Mouse (Mus musculus) layer of hippocampus, postnatal 10 days (tissue): ENCODE data around the gene Lmcd1. TPM values are rescaled to one million over a fixed set of nuclear protein-coding genes. Genes with fewer than 3 reads are reported as not detected.
A peak's percentile ranks its signal among the peaks of the same experiment; 100 is the strongest.
"Not testable (repeated sequence)": the region's sequence is repeated elsewhere in the genome, so short reads cannot be mapped to it uniquely, and the experiment has no call there.

ENCODE experiments used
- DNase-seq, 2 experiments: peaks; one replicate each; pipeline ENCODE4 v3.0.0; 2021; ENCODE audit warnings: low spot score in 2 of 2
- long read RNA-seq: library from polyadenylated mRNA; stranded (forward); transcript quantifications from one replicate; pipeline ENCODE4 v2.0.0, GENCODE M21; 2023
- total RNA-seq, 2 experiments: library from RNA; stranded (reverse); gene quantifications; 2 replicates each; pipeline ENCODE4 v1.2.3; 2021

Lmcd1 gene
- total RNA-seq, result 1 to 10 TPM; 7.2 to 7.9 TPM
- long read RNA-seq, transcript Lmcd1-201 (6 exons, 1,730 nt), result major isoform, 10 of 17 reads
- long read RNA-seq, partial matches to known transcripts, result 3 of 17 reads
- long read RNA-seq, other reads (novel, unspliced or antisense), result 4 of 17 reads

DNA sequence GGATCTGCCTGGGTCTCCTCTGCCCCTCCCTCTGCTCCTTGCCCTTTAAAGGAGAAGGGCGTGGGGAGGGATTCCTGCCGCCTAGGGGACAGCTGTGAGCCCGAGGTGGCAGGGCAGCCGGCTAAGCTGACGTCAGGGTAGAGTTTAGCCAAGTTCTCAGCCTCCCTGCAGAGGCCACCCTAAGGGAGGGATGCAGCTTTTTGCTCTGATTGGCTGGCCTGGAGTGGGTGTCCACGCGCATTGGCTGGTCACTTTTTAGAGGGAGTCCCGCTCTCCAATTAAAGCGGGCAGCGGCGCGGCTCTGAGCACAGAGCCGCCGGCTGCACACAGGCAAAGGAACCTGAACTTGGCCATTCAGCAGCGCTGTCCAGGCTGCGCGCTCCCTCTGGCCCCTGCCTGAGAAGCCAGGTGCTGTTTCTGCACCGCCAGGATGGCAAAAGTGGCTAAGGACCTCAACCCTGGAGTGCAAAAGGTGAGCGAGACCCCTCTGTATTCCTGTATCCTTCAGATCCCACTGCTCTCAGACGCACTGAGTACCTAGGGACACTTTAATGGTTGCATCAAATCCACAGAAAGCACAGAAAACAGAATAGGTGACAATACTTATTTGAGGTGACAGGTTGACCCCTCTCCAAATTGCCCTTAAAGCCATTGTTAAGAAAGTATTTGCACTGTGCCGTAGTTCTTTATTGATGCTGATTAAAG, at the start of gene Lmcd1:
TSS of gene Lmcd1 (plus strand) at position 258 of the 705 bp plus-strand sequence.
- DNase-seq, result peak; percentile 66 to 73

DNA sequence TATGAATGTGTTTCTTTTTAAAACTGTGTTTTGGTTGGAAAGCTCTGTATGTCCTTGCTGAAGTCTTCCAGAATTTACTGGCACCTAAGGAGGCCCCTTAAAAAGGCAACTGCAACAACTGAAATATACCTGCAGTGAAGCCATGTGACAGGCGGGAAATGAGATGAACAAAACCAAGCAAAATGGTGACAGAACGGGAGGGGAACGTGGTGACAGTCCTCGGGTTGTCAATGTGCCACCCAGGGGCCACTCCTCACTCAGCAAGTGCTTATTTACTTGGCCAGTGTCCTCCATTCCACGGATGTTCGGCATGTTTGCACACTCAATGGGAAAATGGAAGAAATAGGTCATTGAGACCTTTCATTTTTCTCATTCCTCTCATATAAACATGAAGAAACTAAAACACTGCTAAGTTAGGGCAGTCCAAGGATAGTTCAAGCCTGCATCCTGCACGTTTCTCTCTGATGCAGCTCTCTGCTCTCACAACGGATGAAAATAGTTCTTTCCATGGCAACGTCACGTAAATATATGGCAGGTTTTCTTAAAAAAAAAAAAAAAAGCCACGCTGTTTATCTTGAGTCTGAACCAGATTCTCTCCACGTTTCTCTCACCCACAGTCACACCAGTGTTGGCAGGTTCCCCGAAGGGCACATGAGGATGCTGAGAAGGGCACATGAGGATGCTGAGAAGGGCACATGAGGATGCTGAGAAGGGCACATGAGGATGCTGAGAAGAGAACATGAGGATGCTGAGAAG, 49.5 kb upstream of the Lmcd1 start:
- no peak for DNase-seq

DNA sequence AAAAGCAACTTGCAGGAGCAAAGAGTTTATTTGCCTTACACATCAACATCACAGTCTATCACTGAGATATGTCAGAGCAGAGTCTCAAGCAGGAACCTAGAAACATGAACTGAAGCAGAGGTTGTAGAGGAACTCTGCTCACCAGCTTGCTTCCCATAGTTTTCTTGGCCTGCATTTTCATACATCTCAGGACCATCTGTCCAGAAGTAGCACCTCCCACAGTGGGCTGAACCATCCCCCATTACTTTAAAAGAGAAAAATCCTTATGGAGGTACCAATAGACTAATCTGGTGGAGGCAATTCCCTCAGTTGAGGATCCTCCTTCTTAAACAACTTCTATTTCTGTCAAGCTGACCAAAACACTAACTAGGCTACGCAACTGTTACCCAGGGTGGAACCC, 36.8 kb upstream of the Lmcd1 start:
- DNase-seq, result no peak

DNA sequence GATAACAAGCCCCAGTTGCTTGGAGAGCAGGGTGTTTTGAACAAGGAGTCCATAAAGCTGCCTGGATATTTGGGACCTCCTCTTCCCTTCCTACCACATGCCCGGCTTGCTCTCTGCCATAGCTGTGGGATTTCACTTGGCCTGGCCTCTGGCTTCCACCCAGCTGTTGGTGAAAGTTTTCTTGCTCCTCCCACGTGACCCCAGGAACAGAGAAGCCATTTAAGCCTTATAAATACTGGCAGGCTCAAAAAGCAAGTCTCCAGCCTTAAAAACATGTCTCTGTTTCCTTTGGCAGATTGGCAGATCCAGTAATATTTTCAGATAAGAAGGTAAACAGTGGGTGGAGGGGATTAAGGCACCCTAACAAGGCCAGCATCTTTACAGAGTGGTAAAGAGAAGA, 31.3 kb upstream of the Lmcd1 start:
- DNase-seq, result peak; percentile 33 to 41

DNA sequence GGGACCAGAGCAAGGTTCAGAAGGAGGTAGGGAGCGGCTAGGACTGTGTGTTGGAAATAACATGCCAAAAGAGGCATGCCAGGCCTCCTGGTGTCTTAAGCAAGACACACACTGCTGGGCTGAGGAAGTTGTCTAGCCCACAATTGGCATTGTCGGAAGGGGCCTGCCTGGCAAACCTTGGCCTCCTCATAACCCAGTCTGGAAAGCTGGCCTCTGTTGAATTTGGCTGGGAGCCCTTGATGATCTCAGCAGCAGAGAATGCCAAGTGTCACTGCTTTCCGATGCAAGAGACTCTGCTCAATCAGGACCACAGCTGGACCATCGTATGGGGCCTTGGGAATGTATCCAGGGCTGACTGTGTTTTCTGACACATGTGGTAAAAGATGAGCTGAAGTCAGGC, 27.9 kb upstream of the Lmcd1 start:
- peak; percentile 49 to 61 for DNase-seq

DNA sequence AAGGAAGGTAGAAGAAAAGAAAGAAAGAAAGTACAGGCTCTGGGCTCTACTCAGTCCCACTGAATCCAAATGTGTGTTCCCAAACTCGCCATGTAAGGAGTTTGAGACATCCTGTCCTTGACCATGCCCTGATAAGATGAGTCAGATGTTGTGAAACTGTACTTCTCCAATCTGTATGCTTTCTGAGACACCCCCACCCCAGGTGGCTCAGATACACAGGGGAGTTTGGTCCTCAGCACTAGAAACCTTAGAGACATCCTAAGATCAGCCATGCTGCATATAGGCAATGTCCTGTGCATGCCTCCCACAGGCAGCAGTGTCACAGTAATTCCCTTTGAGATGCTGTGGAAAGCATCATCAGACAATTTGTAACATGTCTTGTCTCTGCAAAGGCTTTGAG, 26.9 kb upstream of the Lmcd1 start:
- DNase-seq, result no peak

DNA sequence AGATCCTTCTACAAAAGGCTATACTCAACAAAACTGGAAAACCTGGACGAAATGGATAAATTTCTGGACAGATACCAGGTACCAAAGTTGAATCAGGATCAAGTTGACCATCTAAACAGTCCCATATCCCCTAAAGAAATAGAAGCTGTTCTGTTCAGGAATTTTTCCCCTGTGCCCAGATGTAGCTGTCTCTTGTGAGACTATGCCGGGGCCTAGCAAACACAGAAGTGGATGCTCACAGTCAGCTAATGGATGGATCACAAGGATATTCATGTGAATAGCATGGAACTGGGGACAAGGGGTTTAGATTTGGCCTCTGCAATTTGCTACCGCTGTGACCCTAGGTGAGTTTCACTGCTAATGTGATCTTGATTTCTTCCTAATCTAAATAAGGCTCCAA, 19.6 kb upstream of the Lmcd1 start:
- not testable (repeated sequence) for DNase-seq

DNA sequence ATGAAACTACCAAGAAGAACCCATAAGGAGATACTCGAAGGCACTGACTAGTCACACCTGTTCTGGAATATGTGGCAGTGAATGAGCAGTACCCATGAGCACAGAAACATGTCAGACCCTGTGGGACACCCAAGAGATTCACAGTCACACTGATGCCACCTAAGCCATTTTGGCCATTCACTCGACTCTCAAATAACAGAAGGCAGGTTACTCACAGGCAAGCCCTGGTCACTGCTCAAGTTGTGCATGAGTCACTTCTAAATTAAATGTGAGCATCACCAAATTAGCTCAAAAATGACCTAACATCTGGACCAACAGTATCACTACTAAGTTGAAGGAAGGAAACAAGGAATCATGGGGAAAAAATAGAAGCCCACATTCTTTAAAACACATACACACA, 18.6 kb upstream of the Lmcd1 start:
- DNase-seq, result no peak

DNA sequence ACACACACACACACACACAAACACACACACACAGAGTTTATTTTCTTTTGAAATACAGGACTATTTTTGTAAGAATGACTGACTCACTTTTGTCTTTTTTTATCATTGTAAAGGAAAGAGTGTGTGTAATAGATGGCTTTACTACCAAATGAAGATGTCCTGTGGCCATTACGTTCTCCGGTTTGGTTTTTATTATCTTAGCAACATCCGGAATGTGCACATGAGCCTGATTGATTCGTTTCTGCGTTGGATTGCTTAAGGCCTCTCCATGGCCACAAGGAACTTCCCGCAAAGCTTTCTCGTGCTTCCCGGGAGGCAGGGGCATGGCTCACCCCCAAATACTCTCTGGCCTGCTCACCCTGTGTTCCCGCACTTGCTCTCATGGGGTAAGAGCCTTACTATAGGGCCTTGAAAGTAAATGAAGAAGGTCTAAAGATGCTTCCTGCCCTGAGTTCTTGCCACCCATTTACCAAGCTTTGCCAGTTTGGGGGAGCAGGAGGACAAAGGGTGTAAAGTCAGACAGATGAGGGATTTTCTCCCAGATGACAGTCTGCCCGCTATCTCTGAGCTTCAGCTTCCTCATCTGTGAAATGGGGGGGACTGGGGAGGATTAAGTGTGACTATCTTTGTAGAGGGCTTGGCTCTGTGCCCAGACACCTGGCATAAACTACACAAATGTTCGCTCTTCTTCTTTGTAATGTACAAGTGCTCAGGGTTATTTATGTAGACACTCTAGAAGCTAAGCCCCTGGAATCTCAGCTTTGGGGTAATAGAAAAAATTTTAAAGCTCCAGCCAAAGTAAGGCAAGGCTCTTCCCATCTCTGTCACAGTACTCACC, 18.0 kb upstream of the Lmcd1 start:
- DNase-seq, result no peak

DNA sequence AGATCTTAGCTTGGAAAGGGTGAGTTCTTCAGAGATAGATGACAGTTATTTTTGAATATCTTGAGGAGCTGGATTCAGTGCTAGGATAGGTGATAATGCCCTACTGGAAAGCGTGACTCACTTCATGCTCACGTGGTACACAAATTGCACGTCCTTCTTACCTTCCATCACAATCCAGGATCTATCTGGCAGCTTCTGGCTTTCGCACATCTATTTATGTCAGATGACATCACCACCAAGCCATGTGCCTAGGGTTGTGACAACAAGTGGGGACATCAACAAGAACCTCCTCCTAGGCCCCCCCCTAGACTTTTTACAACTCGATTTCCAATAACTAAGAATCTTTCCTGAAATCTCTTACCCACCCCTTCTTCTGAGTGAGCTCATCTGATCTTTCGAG, 17.0 kb upstream of the Lmcd1 start:
- no peak for DNase-seq

DNA sequence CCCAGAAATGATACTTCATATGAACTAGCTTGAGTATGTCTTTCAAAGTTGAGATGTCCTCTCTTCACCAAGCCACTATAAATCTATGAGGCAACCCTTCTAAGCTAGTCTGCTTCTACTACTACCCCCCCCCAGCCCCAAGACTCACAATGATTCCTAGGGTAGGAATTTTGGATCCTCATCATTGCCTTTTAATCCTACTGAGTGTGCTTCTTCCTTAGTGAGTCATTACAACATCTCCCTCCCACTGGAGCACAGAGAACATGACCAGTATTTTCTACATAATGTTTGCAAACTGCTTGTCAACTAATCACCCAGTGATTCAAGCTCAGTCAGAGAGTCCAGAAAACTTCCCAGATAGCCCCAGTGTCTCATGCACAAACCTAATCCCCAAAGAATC, 12.5 kb upstream of the Lmcd1 start:
- no peak for DNase-seq

DNA sequence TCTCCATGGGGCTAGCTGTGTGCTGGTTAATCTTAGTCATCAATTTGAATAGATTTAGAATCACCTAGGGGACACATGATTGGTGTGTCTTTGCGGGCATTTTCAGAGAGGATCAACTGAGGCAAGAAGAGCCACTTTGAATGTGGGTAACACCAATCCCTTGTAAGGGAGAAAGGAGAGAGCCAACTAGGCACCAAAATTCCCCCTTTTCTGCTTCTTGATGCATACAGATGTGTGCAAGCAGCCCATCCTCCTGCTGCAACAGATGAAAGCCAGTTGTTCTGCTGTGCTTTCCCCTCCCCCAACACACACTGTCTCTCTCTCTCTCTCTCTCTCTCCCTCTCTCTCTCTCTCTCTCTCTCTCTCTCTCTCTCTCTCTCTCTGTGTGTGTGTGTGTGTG, 9.2 kb upstream of the Lmcd1 start:
- no peak for DNase-seq

DNA sequence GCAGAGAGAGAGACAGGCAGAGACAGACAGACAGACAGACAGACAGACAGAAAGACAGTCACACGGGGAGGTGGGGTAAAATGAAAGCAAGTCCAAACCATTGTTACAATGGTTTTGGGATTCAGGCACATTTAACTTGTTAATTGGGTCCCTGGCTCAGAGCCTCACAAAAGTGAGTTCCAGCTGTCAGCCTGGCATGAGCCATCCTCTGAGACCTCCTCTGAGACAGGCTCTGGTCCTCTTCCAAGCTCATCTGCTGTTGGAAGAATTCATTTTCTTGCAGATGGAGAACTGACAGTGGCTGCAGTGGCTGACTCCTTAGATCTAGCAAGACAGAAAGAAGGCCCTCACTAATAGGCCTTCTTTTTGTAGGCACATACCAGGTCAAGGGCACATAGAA, 6.9 kb upstream of the Lmcd1 start:
- DNase-seq, result peak; percentile 63 to 70

DNA sequence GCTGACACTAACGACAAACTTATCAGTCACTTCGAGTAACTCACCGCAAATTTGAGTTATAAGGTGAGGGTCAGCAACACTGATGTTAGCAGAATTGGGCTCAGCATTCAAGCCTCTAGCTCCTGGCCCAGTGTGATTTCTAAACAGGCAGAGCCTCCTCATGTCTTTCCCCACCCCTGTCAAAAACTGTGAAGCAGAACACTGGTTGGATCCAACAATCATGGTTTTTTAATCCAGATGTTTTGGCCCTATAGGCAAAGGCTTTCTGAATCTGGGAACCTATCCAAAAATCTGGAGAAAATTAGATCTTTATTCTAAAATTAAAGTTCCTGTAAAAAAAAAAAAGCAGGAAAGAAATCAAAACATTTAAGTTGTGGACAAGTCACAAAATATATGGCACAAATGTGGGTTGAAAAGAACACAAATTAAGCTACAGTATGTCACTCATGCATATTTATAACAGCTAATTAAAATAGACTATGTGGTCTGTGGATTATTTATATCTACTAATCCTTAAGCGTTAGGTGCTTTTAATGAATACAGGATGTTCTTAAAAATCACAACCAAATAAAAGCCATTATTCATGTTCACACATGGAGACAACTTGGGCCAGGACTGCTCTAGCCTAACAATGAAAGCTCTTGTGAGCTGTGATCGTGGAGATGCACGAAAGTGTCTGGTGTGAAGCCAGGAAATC, 5.7 kb upstream of the Lmcd1 start:
- DNase-seq, result no peak

DNA sequence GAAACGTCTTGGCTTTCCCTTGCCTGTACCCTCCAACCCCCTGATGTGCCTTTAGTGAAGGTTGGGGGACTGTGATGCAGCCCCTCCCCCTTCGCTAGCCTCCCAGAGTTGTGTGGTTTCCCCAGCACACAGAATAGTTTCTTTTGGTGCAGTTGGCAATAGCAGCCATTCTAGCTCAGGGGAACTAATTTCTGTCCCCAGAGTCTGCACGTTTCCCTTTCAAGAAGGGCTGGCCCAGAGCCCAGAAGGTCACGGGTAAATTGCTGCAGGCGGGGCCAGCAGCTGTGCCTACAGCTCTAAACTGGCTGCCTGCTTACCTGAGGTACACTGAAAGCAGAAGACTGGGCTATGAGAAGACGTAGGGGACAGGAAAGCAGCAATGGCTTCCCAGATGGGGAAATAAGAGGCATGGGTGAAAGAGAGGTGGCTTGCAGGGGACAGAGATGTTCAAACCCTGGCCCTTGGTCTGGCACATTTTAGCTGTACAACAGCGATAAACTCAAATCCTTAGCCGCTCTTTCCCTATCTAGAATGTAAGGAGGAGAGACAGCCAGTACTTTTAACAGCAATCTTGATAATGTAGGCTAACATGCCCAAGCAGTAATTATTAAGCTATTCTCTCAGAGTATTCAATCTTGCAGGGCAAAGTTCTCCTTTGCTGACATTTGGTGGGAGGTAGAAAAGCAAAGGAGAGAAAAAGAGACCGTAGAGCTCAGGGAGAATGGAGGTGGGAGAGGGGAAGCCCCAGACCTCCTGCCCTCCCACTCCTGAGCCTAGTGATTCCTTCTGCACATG, 900 bp downstream of the Lmcd1 start:
- DNase-seq, result peak; percentile 64 to 70

DNA sequence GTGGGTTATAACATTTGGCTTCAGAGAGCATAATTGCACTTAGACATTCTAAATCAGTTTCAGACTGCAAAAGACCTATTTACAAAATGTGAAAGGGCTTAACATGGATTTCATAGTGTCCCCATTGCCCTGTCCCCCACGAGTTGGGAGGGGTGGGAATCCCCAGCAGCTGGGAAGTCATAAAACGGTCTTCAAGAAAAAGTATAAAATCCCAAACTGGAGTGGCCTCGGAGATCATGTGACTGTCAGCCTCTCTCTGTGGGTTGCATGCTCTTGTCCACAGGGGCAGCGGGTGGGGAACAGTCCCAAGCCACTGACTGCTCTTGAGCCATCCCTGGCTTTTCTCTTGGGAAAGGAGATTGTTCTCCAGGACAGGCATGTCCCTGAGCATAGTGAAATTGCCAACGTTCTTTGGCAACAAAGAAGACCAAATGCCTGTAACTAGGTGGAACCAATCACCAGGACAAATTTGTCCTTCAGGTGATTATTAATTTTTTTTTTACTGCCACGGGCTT, 2.2 kb downstream of the Lmcd1 start:
- DNase-seq, result no peak

DNA sequence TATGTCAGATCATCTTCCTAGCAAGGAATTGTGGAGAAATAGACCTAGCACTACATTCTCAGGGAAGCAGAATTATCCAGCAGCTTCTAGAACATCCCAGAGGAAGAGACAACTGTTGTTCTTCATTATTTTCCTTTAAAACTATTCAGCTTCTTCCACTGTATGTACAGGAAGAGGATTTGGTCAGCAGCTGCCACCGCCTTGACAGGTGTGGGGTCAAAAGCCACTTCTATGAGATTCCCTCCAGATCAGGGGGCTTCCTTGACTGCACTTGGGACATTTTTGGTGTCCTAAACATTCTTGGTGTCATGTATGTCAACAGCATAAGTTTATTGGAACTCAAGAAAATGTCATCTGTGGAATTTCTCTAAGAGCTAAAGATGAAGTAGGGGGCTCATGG, 5.2 kb downstream of the Lmcd1 start:
- no peak for DNase-seq

DNA sequence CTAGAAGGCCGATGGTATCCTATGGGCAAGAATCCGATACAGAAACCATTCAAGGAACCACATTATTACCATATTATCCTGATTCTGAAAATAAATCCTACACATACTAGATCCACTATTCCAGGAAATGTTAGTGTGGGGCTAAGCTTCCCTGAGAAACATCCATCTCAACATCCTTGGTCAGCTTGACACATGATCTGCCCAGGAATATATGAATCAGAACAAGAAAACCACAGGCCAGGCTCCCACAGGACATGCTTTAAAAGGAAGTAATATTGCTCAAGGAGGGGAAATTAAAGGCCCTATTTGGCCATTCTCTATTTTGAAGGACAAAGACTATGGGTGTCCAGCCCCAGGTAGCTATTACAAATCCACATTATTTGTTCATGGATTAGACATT, 6.6 kb downstream of the Lmcd1 start:
- no peak for DNase-seq

DNA sequence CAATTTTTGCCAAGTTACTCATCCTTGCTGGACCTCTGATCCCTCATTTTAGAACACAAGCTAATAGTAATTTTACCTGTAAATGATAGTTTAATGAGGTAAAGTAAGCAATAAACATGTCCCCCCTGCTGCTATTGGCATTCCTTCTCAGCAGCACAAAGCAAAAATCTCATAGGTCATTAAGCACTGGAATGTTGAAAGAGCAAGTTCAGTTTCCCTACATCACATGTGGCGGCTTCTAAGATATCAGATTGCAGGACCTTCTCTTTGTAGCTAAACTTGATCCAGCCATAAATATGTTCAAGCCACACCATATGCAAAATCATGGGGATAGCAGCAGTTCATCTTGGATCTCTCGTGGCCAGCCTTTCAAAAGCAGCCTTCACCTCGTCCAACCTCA, 7.4 kb downstream of the Lmcd1 start:
- DNase-seq, result no peak

DNA sequence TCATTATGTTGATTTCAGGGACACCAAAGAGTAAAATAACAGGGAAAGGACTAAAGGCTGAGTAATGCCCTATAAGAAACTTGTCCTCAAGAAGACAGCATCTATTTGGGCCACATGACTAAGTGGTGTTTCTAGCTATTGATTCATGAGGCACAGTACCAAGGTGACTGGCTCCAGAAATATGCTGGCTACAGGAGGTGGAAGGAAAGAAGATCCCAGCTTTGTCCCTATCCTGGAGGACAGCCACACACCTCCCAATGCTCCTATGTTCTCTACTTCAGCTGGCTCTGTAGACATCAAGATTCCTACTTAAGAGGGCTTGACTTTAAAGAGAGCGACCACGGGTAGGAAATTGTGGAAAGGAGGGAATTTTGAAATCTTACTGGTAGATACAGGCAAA, 8.4 kb downstream of the Lmcd1 start:
- no peak for DNase-seq
